Mouse (Mus musculus) ES-E14 (cell line): ENCODE data around the gene Zfp579. TPM values are rescaled to one million over a fixed set of nuclear protein-coding genes. Genes with fewer than 3 reads are reported as not detected.

Experiments used
- DNase-seq: peaks from one replicate; pipeline ENCODE4 v3.0.0-alpha.2; 2013; ENCODE audit warnings: low read depth, low spot score
- H3K27ac ChIP-seq: 2 replicates; pipeline ENCODE4 v1.5.1; 2012; ENCODE audit warnings: low read depth, mild to moderate bottlenecking, low read length, moderate library complexity, mixed read lengths; ENCODE audit not compliant: poor library complexity, insufficient read depth, severe bottlenecking
- H3K36me3 ChIP-seq: 2 replicates; pipeline ENCODE4 v1.6.1; 2012; ENCODE audit warnings: mild to moderate bottlenecking, low read length, moderate library complexity, mixed read lengths; ENCODE audit not compliant: control insufficient read depth, poor library complexity, insufficient read depth, severe bottlenecking
- H3K4me1 ChIP-seq, 2 experiments: fragments of 150-350 bp in 1 of 2; sonication (generic) in 1 of 2; 2 replicates each; pipeline ENCODE4 v1.6.1; 2012; ENCODE audit warnings: low read length in 2 of 2, mild to moderate bottlenecking in 1 of 2, mixed read lengths in 1 of 2; ENCODE audit not compliant: control insufficient read depth in 2 of 2, insufficient read depth in 2 of 2, poor library complexity in 1 of 2
- H3K4me3 ChIP-seq, 2 experiments: fragments of 150-350 bp in 1 of 2; sonication (generic) in 1 of 2; 2 replicates each; pipeline ENCODE4 v1.5.1; 2012; ENCODE audit warnings: low read length in 2 of 2, low read depth in 1 of 2, mild to moderate bottlenecking in 1 of 2, mixed read lengths in 1 of 2; ENCODE audit not compliant: insufficient read depth in 1 of 2, poor library complexity in 1 of 2, severe bottlenecking in 1 of 2
- H3K9ac ChIP-seq: 2 replicates; pipeline ENCODE4 v1.6.1; 2012; ENCODE audit warnings: low read depth, mild to moderate bottlenecking, low read length, mixed read lengths; ENCODE audit not compliant: poor library complexity, insufficient read depth, severe bottlenecking
- H3K9me3 ChIP-seq: fragments of 150-350 bp; sonication (generic); 2 replicates; pipeline ENCODE4 v1.6.1; 2012; ENCODE audit warnings: low read depth, mild to moderate bottlenecking, low read length; ENCODE audit not compliant: control insufficient read depth, insufficient read depth
- CHD2 ChIP-seq: IDR thresholded peaks from 2 replicates; pipeline ENCODE4 v1.6.1; 2014; ENCODE audit warnings: mild to moderate bottlenecking, low read depth, low read length, inconsistent platforms
- HCFC1 ChIP-seq: IDR thresholded peaks from 2 replicates; pipeline ENCODE4 v1.6.1; 2012; ENCODE audit warnings: low read length, inconsistent platforms, borderline replicate concordance; ENCODE audit not compliant: insufficient read depth
- MAFK ChIP-seq: IDR thresholded peaks from 2 replicates; pipeline ENCODE4 v1.6.1; 2014; ENCODE audit warnings: mild to moderate bottlenecking, low read depth, low read length, inconsistent platforms; ENCODE audit not compliant: insufficient read depth
- ZC3H11A ChIP-seq: IDR thresholded peaks from 2 replicates; pipeline ENCODE4 v1.6.1; 2012; ENCODE audit warnings: low read depth, mild to moderate bottlenecking, inconsistent platforms, low read length, borderline replicate concordance
- ZNF384 ChIP-seq: IDR thresholded peaks from 2 replicates; pipeline ENCODE4 v1.6.1; 2012; ENCODE audit warnings: low read depth, low read length, inconsistent platforms
- in situ Hi-C, 2 experiments: fragments of 600-800 bp; cut with MboI; formaldehyde crosslinking; loops; one replicate each; pipeline ENCODE4 v1.15.1; 2025; ENCODE audit warnings: low sequenced_read_pairs in 2 of 2, inconsistent platforms in 1 of 2; ENCODE audit not compliant: unreplicated experiment in 2 of 2
- total RNA-seq: library from RNA; depleted of rRNA; stranded (reverse); fragments of 300-350 nt; gene quantifications from 2 replicates; pipeline ENCODE4 v1.2.3, GENCODE M21; 2012

Gene Zfp579
- total RNA-seq, 1 experiment = 2.9 TPM

- H3K4me3 ChIP-seq = peak overlapping the region; percentile 59 to 63
- H3K36me3 ChIP-seq = peaks cover 5% of the 10 kb centered on the region; the same call in 1 of the 2 replicates
- TF ChIP-seq CHD2 (no peak), MAFK (no peak), HCFC1 (no peak), ZNF384 (no peak), ZC3H11A (no peak)
- H3K27ac ChIP-seq = no peak overlapping the region
- H3K9me3 ChIP-seq = no peaks in the 10 kb centered on the region
- H3K9ac ChIP-seq = peak overlapping the region; percentile 50
- in situ Hi-C loops = no loop called here
- peaks cover 0 to 12% of the 10 kb centered on the region in 2 experiments; a peak in 1 of 4 replicates for H3K4me1 ChIP-seq
- no peak for DNase-seq
Observed at GRCm38 (mm10) chr7:5031496-5031895, 35.5 kb upstream of the Zfp579 start.

- H3K27ac ChIP-seq = no peak overlapping the region
- H3K4me1 ChIP-seq = peaks cover 0 to 12% of the 10 kb centered on the region in 2 experiments; a peak in 1 of 4 replicates
- in situ Hi-C loops = no loop called here
- H3K36me3 ChIP-seq = peaks cover 5% of the 10 kb centered on the region; the same call in 1 of the 2 replicates
- peak overlapping the region; percentile 50 for H3K9ac ChIP-seq
- no peak for TF ChIP-seq ZC3H11A
- TF ChIP-seq CHD2 = no peak
- TF ChIP-seq MAFK = no peak
- TF ChIP-seq ZNF384 = no peak
- TF ChIP-seq HCFC1 = no peak; the same call in 1 of the 2 replicates
- no peaks in the 10 kb centered on the region for H3K9me3 ChIP-seq
- DNase-seq = no peak
- peak overlapping the region; percentile 59 to 63 for H3K4me3 ChIP-seq
Observed at GRCm38 (mm10) chr7:5030554-5031275, 34.8 kb upstream of the Zfp579 start.

- Histone ChIP-seq H3K9ac (peak overlapping the region; percentile 50), H3K9me3 (no peaks in the 10 kb centered on the region)
Observed at GRCm38 (mm10) chr7:5029946-5030345, 34.0 kb upstream of the Zfp579 start.

GRCm38 (mm10) chr7:5029543-5029942, 33.6 kb upstream of the Zfp579 start:
- TF ChIP-seq HCFC1 (no peak), CHD2 (no peak), ZC3H11A (no peak)
- in situ Hi-C loops = no loop called here
- peak overlapping the region; percentile 59 to 63 for H3K4me3 ChIP-seq
- H3K9me3 ChIP-seq = no peaks in the 10 kb centered on the region
- H3K27ac ChIP-seq = no peak overlapping the region
- H3K9ac ChIP-seq = peak overlapping the region; percentile 50; the same call in 1 of the 2 replicates
- H3K36me3 ChIP-seq = peaks cover 9% of the 10 kb centered on the region; the same call in 1 of the 2 replicates
- peaks cover 0 to 13% of the 10 kb centered on the region in 2 experiments; a peak in 1 of 4 replicates for H3K4me1 ChIP-seq
- DNase-seq = no peak

More at GRCm38 (mm10) chr7:5029946-5030345, 34.0 kb upstream of the Zfp579 start:
- no peak for DNase-seq
- Histone ChIP-seq H3K4me3 (peak overlapping the region; percentile 59 to 63), H3K27ac (no peak overlapping the region), H3K4me1 (peaks cover 0 to 12% of the 10 kb centered on the region in 2 experiments; a peak in 1 of 4 replicates), H3K36me3 (peaks cover 5% of the 10 kb centered on the region; the same call in 1 of the 2 replicates)
- TF ChIP-seq ZNF384 (no peak), ZC3H11A (no peak), CHD2 (no peak), MAFK (no peak), HCFC1 (no peak)
- in situ Hi-C loops = no loop called here

GRCm38 (mm10) chr7:5021197-5021596, 25.2 kb upstream of the Zfp579 start:
- in situ Hi-C loops = no loop called here
- no peak for TF ChIP-seq MAFK
- H3K4me1 ChIP-seq = peaks cover 4 to 16% of the 10 kb centered on the region in 2 experiments; a peak in 3 of 4 replicates
- H3K36me3 ChIP-seq = peaks cover 16% of the 10 kb centered on the region; the same call in 1 of the 2 replicates
- H3K9ac ChIP-seq = peak overlapping the region; percentile 95; the same call in 1 of the 2 replicates
- H3K27ac ChIP-seq = no peak overlapping the region; the same call in 1 of the 2 replicates
- peak overlapping the region; percentile 59 to 97 for H3K4me3 ChIP-seq
- DNase-seq = no peak
- no peaks in the 10 kb centered on the region for H3K9me3 ChIP-seq
